In genomic region chr7:80011470-80011869, GRCm38 (mm10) we compare ENCODE assay signal across 8 mouse cellular contexts. TPM values are rescaled to one million over a fixed set of nuclear protein-coding genes. Genes with fewer than 3 reads are reported as not detected.
A peak's percentile ranks its signal among the peaks of the same experiment; 100 is the strongest.
DNase-seq lines count a peak whose midpoint lies in the region; ATAC-seq and TF ChIP-seq lines count a peak whose summit lies in the region.
"Had no signal": no experiment of that assay in that cellular context is flagged by ENCODE, and none has a peak within 500 bp of the region (broad histone marks: within the 10 kb centered on the region; RNA-seq: fewer than 3 reads in every experiment).

No protein-coding gene starts in this region.

- H3K27ac ChIP-seq in intestine, postnatal 0 days (ENCODE audit: low read depth, low read length), result no peak overlapping the region
- H3K27ac ChIP-seq in intestine, embryonic 15.5 days, result no peak overlapping the region
- no peak overlapping the region for H3K27ac ChIP-seq in forebrain, embryonic 10.5 days

- 46% methylated on average over 2 of the region's 2 CpGs for WGBS in intestine, postnatal 0 days
- WGBS in intestine, embryonic 15.5 days, result 60% methylated on average over 2 of the region's 2 CpGs
- WGBS in forebrain, embryonic 10.5 days, result 70% methylated on average over 2 of the region's 2 CpGs

- H3K36me3 ChIP-seq in intestine, postnatal 0 days (ENCODE audit: control insufficient read depth, insufficient read depth), result no peaks in the 10 kb centered on the region
- no peaks in the 10 kb centered on the region for H3K36me3 ChIP-seq in intestine, embryonic 15.5 days
- no peaks in the 10 kb centered on the region for H3K36me3 ChIP-seq in forebrain, embryonic 10.5 days (replicated peaks)

- no peak overlapping the region for H3K4me3 ChIP-seq in intestine, postnatal 0 days (ENCODE audit: low read depth, low read length)
- no peak overlapping the region for H3K4me3 ChIP-seq in intestine, embryonic 15.5 days (replicated peaks)
- H3K4me3 ChIP-seq in forebrain, embryonic 10.5 days, result no peak overlapping the region
- H3K4me3 ChIP-seq: megakaryocyte, embryonic 14.5 days had no signal

- H3K4me1 ChIP-seq in intestine, postnatal 0 days (replicated peaks; ENCODE audit: control insufficient read depth, insufficient read depth, low read length), result no peaks in the 10 kb centered on the region
- H3K4me1 ChIP-seq in intestine, embryonic 15.5 days (replicated peaks), result no peaks in the 10 kb centered on the region
- H3K4me1 ChIP-seq in forebrain, embryonic 10.5 days, result peaks cover 6% of the 10 kb centered on the region

- peak; percentile 65 for DNase-seq in CD4-positive helper T cell, adult 2 months (ENCODE audit: low read depth, low spot score)
- peak; percentile 54 for DNase-seq in T-cell, adult 2 months (ENCODE audit: low spot score)
- DNase-seq in kidney, postnatal 36 days, result peak; percentile 55 to 83
- peak; percentile 45 to 65 for DNase-seq in spleen, postnatal 36 days (ENCODE audit: low spot score in 2 of 2)
- no peak for DNase-seq in forebrain, embryonic 10.5 days (ENCODE audit: extremely low spot score, low spot score)

- TF ChIP-seq CTCF in intestine, postnatal 0 days (IDR thresholded peaks at IDR 0.05; ENCODE audit: low read depth), result peak; percentile 70

- no peak overlapping the region for H3K9ac ChIP-seq in intestine, postnatal 0 days (ENCODE audit: low read depth, low read length)
- H3K9ac ChIP-seq in intestine, embryonic 15.5 days, result no peak overlapping the region

- no peaks in the 10 kb centered on the region for H3K9me3 ChIP-seq in intestine, postnatal 0 days (ENCODE audit: control insufficient read depth)
- H3K9me3 ChIP-seq in intestine, embryonic 15.5 days, result no peaks in the 10 kb centered on the region
- H3K9me3 ChIP-seq in forebrain, embryonic 10.5 days, result no peaks in the 10 kb centered on the region
- H3K9me3 ChIP-seq: megakaryocyte, embryonic 14.5 days had no signal

- H3K27me3 ChIP-seq in intestine, postnatal 0 days (replicated peaks; ENCODE audit: control insufficient read depth, insufficient read depth, low read length), result no peaks in the 10 kb centered on the region
- no peaks in the 10 kb centered on the region for H3K27me3 ChIP-seq in intestine, embryonic 15.5 days (replicated peaks)
- H3K27me3 ChIP-seq in forebrain, embryonic 10.5 days (ENCODE audit: poor library complexity, severe bottlenecking), result no peaks in the 10 kb centered on the region

- H3K4me2 ChIP-seq in intestine, postnatal 0 days (replicated peaks; ENCODE audit: low read depth), result no peak overlapping the region
- H3K4me2 ChIP-seq in intestine, embryonic 15.5 days (replicated peaks), result no peak overlapping the region

- no peak for ATAC-seq in intestine, postnatal 0 days
- no peak for ATAC-seq in intestine, embryonic 15.5 days

RNA-seq across cellular contexts. Expression of gene Zfp710, which starts 13.1 kb away (rescaled TPM):
- 8.5 and 9.4 TPM in 2 replicates for polyA plus RNA-seq in intestine, postnatal 0 days (2015; fragmentation: Nextera tagmentation; extraction: Ambion mirVana)
- polyA plus RNA-seq in intestine, embryonic 15.5 days (2015; fragmentation: Nextera tagmentation; extraction: Ambion mirVana), result 13.5 and 13.6 TPM in 2 replicates
- 33.3 and 33.4 TPM in 2 replicates for polyA plus RNA-seq in forebrain, embryonic 10.5 days (2016; fragmentation: Nextera tagmentation; extraction: Ambion mirVana)
